Mouse (Mus musculus) left cerebral cortex, adult 2 months (tissue): ENCODE measurements around the gene Osbpl8. TPM values are rescaled to one million over a fixed set of nuclear protein-coding genes. Genes with fewer than 3 reads are reported as not detected.

ENCODE experiments used
- DNase-seq, 2 experiments: peaks; one replicate each; pipeline ENCODE4 v3.0.0; 2021 to 2022; ENCODE audit warnings: low spot score in 2 of 2, mixed read lengths in 1 of 2; ENCODE audit errors: extremely low spot score in 1 of 2
- H3K27ac ChIP-seq: fragments of 200-600 bp; 2 replicates; pipeline ENCODE4 v1.8.1; 2022
- H3K4me3 ChIP-seq: fragments of 200-600 bp; 2 replicates; pipeline ENCODE4 v1.8.1; 2022
- CTCF ChIP-seq: fragments of 200-600 bp; IDR thresholded peaks from 2 replicates; pipeline ENCODE4 v1.8.1; 2022; ENCODE audit warnings: antibody characterized with exemption, mild to moderate bottlenecking, moderate library complexity
- intact Hi-C: fragments of 180-260 bp; cut with DNase I; formaldehyde crosslinking; loops from one replicate; pipeline ENCODE4 v1.15.1; 2025
- total RNA-seq, 2 experiments: library from RNA; stranded (reverse); gene quantifications; 2 replicates each; pipeline ENCODE4 v1.2.3; 2021

Osbpl8 gene
- total RNA-seq, 2 experiments from 2014 or later: 93.8 to 104 TPM

DNA sequence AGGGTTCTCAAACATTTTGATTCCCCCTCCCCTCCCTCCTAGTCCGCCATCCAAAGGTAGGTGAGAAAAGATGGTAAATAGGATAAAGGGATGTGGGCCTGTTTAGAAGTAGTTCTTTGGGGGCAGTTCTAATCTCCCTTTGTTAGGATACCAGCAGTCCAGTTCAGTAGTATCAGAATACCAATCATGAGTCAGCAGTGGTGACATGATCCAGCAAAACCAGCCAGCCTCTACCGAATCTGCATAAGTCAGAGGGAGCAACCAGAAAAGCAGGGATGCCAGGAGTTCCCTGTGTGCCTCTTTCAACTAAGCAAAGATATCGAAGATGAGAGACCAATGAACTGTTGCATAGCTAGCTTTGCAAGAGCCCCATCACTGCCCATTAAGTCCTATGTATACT is 91.6 kb downstream of the Osbpl8 start:
- no peak for TF ChIP-seq CTCF
- Histone ChIP-seq H3K4me3 (no peak overlapping the region), H3K27ac (no peak overlapping the region)
- DNase-seq: no peak
- intact Hi-C loops: loop anchor here (2.0 to 5.0 kb wide), 2 partner anchors 64 to 135 kb away; no protein-coding TSS in a partner anchor

DNA sequence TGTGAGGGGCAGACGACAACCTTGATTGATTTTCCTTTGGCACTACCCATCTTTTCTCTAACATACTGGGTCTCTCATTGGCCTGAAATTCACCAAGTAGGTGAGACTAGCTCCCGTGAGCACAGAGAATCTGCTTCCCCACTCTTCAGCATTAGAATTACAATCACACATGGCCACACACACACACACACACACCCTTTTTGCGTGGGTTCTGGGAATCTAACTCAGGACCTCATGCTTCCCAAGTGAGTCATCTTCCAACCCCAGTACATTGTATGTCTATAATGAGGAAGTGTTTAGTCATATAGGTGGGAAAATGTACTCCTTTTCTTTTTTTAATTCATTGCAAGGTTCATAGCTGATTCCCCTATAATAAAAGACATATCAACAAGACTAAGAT is 92.8 kb downstream of the Osbpl8 start:
- Histone ChIP-seq H3K4me3 (no peak overlapping the region), H3K27ac (no peak overlapping the region)
- TF ChIP-seq CTCF: no peak
- intact Hi-C loops: loop anchor here (2.0 to 5.0 kb wide), 2 partner anchors 65 to 133 kb away; no protein-coding TSS in a partner anchor
- DNase-seq: peak in 1 of 2 experiments; percentile 45

GRCm38 (mm10) chr10:111258256-111258655 is 93.7 kb downstream of the Osbpl8 start:
- Histone ChIP-seq H3K27ac (peak overlapping the region; percentile 19; the same call in 1 of the 2 replicates), H3K4me3 (no peak overlapping the region)
- no peak for DNase-seq
- TF ChIP-seq CTCF: no peak
- intact Hi-C loops: loop anchor here (5.0 kb wide), 1 partner anchor 66 kb away; no protein-coding TSS in a partner anchor

DNA sequence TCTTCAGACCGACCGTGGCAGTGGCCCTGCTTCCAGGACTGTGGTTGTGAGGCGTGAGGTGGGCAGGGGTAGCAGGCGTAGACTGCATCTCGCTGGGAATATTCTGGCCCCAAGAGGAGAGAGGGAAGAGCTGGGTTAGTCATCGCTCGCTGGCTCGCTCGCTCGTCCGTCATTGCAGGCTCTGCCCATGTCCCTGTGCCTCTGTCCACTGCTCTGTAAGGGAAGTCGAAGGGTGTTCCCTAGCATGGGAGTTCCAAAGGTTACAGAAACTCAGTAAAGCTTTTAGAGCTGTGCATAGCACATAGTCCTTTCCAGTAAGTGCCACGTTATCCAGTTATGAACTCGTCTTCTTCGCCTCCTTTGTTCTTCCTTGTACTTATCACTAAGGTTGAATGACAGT is 107.1 kb downstream of the Osbpl8 start:
- Histone ChIP-seq H3K27ac (no peak overlapping the region), H3K4me3 (no peak overlapping the region)
- intact Hi-C loops: no loop called here
- TF ChIP-seq CTCF: no peak
- DNase-seq: no peak

DNA sequence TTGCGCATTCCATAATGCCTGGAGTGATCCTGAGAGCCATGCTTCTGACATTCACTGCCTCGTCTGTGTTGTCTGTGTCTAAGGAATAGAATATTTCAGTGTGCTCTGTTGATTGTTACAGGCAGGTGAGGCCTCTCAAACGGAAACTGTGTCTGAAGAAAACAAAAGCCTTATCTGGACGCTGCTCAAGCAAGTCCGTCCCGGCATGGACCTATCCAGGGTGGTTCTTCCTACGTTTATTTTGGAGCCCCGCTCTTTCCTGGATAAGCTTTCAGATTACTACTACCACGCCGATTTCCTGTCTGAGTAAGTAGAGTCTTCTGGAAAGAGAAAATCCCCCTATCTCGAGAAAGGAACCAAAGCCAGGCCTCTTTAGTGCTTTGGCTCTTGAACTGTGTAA is 108.4 kb downstream of the Osbpl8 start:
- DNase-seq: no peak
- Histone ChIP-seq H3K4me3 (no peak overlapping the region), H3K27ac (no peak overlapping the region)
- no peak for TF ChIP-seq CTCF
- intact Hi-C loops: no loop called here

DNA sequence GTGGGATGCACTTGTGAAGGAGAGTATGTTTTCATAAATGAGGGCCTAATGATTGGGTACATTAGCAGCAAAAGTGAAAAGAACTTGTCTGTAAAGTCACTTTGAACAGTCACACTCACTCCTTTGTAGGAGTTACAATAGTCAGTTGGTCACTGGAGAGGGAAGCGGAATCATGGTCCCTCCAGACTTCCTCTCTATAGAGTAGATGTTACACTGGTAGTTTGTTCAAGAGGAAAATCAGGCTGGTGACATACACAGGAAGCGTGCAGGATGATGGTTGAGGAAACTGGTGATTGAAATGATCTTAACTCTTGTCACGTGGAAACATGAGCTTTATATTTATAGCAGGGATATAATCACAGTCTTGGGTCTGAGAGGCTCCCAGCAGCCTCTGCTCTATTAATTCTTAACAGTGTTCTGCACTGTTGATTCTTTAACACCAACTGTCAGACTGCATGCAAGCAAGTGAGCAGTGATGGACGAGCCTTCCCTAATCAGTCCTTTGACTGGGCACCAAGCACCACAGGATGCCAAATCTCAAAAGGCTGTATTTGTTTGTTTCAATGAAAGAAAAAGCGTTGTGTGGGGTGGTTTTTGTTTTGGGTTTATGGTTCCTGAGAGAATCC is 109.0 kb downstream of the Osbpl8 start:
- no peak overlapping the region for H3K27ac ChIP-seq
- intact Hi-C loops: no loop called here
- no peak overlapping the region for H3K4me3 ChIP-seq
- no peak for TF ChIP-seq CTCF
- DNase-seq: no peak

GRCm38 (mm10) chr10:111275822-111276221 is 111.3 kb downstream of the Osbpl8 start:
- Histone ChIP-seq H3K4me3 (no peak overlapping the region), H3K27ac (no peak overlapping the region)
- TF ChIP-seq CTCF: no peak
- intact Hi-C loops: no loop called here
- DNase-seq: no peak

GRCm38 (mm10) chr10:111297631-111298030 is 133.1 kb downstream of the Osbpl8 start:
- Histone ChIP-seq H3K27ac (no peak overlapping the region; the same call in 1 of the 2 replicates), H3K4me3 (no peak overlapping the region)
- TF ChIP-seq CTCF: no peak
- DNase-seq: peak in 1 of 2 experiments; percentile 5
- intact Hi-C loops: loop anchor here (1.0 to 5.0 kb wide), 4 partner anchors 70 to 205 kb away; no protein-coding TSS in a partner anchor

GRCm38 (mm10) chr10:111298140-111299098 is 133.9 kb downstream of the Osbpl8 start, which contains the start of gene Bbs10:
Gene Bbs10, plus strand, starts transcription at chr10:111298679.
- peak within 1 kb of the TSS; percentile 97 for H3K27ac ChIP-seq
- peak; percentile 92 for DNase-seq
- TF ChIP-seq CTCF: peak; percentile 64
- peak within 1 kb of the TSS; percentile 72 for H3K4me3 ChIP-seq
- intact Hi-C loops: loop anchor here (1.0 to 5.0 kb wide), 5 partner anchors 71 to 204 kb away; partner anchors contain the start of gene Nap1l1

GRCm38 (mm10) chr10:111299591-111299990 is 135.0 kb downstream of the Osbpl8 start:
- TF ChIP-seq CTCF: peak; percentile 45
- peak in 1 of 2 experiments; percentile 15 for DNase-seq
- intact Hi-C loops: loop anchor here (1.0 to 5.0 kb wide), 4 partner anchors 72 to 203 kb away; partner anchors contain the start of gene Nap1l1
- peak overlapping the region; percentile 97 for H3K27ac ChIP-seq
- peak overlapping the region; percentile 72; the same call in 1 of the 2 replicates for H3K4me3 ChIP-seq

DNA sequence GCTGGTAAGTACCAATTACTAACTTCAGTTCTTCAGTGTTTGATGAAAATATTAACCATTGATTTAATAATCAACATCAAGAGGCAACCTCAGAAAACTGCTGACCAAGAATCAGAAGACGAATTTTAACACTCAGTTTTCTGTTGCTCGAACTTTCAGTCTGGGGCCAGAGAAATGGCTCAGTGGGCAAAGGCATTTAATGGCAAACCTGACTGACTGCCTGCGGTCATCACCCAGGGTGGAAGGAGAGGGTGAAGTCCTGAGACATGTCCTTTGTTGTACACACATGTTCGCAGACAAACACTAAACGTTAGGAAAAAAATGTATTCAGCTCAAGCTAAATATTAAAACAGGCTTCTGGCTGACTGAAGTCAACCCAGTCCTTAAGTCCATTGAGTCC is 136.5 kb downstream of the Osbpl8 start:
- Histone ChIP-seq H3K27ac (no peak overlapping the region), H3K4me3 (no peak overlapping the region)
- no peak for TF ChIP-seq CTCF
- intact Hi-C loops: loop anchor here (2.0 to 10.0 kb wide), 2 partner anchors 654 to 672 kb away; partner anchors contain the start of gene Krr1
- DNase-seq: no peak
